Mouse (Mus musculus): ENCODE data around the gene Atp2b2. TPM values are rescaled to one million over a fixed set of nuclear protein-coding genes. Genes with fewer than 3 reads are reported as not detected.
A peak's percentile ranks its signal among the peaks of the same experiment; 100 is the strongest.

Atp2b2 gene
- polyA plus RNA-seq, 1 experiment from 2014 or later: 27.6 TPM

DNA sequence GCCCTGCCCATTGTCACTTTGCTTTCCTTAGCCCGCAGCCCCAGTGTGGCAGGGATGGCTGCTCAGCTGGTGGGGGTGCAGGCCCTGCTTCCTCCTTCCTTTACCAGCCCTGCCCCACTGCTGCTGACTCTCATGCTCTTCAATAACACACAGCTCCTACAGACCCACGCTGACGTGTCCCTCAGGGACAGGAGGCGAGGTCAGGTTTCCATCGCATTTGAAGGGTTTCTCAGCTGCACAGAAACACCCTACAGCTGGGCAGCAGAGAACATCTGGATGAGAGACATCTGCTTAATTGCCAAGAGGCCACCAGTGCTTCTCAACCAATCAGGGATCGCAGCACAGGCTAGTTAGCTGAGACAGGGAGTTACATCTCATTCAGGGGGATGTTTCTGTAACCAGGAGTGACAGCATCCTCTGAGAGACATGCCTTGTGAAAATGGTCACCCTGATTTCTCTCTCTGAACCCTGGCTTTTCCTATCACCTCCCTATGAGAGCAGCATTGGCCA, 254.9 kb downstream of the Atp2b2 start:
- Histone ChIP-seq H3K4me2 (ENCODE audit: low read length) (no peak overlapping the region), H3K9ac (ENCODE audit: low read depth, low read length) (no peak overlapping the region), H3K27ac (ENCODE audit: low read length) (no peak overlapping the region), H3K27me3 (ENCODE audit: control insufficient read depth, insufficient read depth, low read depth, low read length) (no peaks in the 10 kb centered on the region), H3K4me1 (ENCODE audit: control insufficient read depth, insufficient read depth, low read length) (no peaks in the 10 kb centered on the region), H3K36me3 (ENCODE audit: control insufficient read depth, insufficient read depth, low read length) (peaks cover 9% of the 10 kb centered on the region; the same call in 1 of the 2 replicates), H3K4me3 (ENCODE audit: low read depth, low read length) (no peak overlapping the region), H3K9me3 (replicated peaks; ENCODE audit: control insufficient read depth, low read length, poor library complexity, severe bottlenecking) (no peaks in the 10 kb centered on the region)
- ATAC-seq: no peak
- 54% methylated on average over 6 of the region's 6 CpGs for WGBS

GRCm38 (mm10) chr6:113785658-113786057, 256.8 kb downstream of the Atp2b2 start:
- no peak overlapping the region for H3K27ac ChIP-seq (ENCODE audit: low read length)

DNA sequence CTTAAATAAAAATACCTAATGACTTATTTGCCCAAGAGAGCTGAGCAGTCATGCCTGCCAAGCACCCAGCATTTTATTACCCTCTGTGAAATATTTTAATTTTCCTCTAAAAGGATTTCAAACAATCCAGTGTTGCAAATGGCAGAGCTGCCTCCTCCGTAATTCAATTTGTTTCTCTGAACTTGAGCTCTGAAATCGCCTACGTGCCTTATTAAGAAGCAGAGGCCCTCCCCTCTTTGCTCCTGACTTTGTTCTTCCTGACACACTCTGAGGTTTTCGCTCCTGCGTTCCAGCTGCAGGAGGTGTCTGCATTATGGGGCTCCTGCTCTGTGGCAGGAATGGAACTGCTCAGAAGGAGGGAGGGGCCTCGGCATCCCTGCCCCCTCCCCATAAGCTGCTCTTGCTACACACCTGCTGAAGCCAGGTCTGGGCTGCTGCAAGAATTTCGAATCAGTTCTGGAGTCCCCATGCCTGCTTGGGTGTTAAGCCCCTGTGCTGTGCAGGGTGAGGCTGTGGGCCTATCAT, 264.1 kb downstream of the Atp2b2 start:
- H3K4me2 ChIP-seq (ENCODE audit: low read length): no peak overlapping the region
- H3K36me3 ChIP-seq (ENCODE audit: control insufficient read depth, insufficient read depth, low read length): peaks cover 11% of the 10 kb centered on the region; the same call in 1 of the 2 replicates
- no peaks in the 10 kb centered on the region for H3K9me3 ChIP-seq (replicated peaks; ENCODE audit: control insufficient read depth, low read length, poor library complexity, severe bottlenecking)
- H3K27me3 ChIP-seq (ENCODE audit: control insufficient read depth, insufficient read depth, low read depth, low read length): no peaks in the 10 kb centered on the region
- H3K9ac ChIP-seq (ENCODE audit: low read depth, low read length): no peak overlapping the region
- no peak overlapping the region for H3K4me3 ChIP-seq (ENCODE audit: low read depth, low read length)
- 51% methylated on average over 7 of the region's 7 CpGs for WGBS
- H3K4me1 ChIP-seq (ENCODE audit: control insufficient read depth, insufficient read depth, low read length): no peaks in the 10 kb centered on the region
- ATAC-seq: no peak
- no peak overlapping the region for H3K27ac ChIP-seq (ENCODE audit: low read length)

More at GRCm38 (mm10) chr6:113785658-113786057, 256.8 kb downstream of the Atp2b2 start:
- Histone ChIP-seq H3K4me3 (ENCODE audit: low read depth, low read length) (no peak overlapping the region), H3K36me3 (ENCODE audit: control insufficient read depth, insufficient read depth, low read length) (peaks cover 9% of the 10 kb centered on the region; the same call in 1 of the 2 replicates), H3K27me3 (ENCODE audit: control insufficient read depth, insufficient read depth, low read depth, low read length) (no peaks in the 10 kb centered on the region), H3K4me2 (ENCODE audit: low read length) (no peak overlapping the region), H3K9me3 (replicated peaks; ENCODE audit: control insufficient read depth, low read length, poor library complexity, severe bottlenecking) (no peaks in the 10 kb centered on the region), H3K9ac (ENCODE audit: low read depth, low read length) (no peak overlapping the region), H3K4me1 (ENCODE audit: control insufficient read depth, insufficient read depth, low read length) (no peaks in the 10 kb centered on the region)
- 87% methylated on average over 7 of the region's 7 CpGs for WGBS
- no peak for ATAC-seq

- 74% methylated on average over 11 of the region's 11 CpGs for WGBS
- H3K4me1 ChIP-seq (ENCODE audit: control insufficient read depth, insufficient read depth, low read length): no peaks in the 10 kb centered on the region
- peaks cover 28% of the 10 kb centered on the region for H3K36me3 ChIP-seq (ENCODE audit: control insufficient read depth, insufficient read depth, low read length)
Observed at GRCm38 (mm10) chr6:113768804-113769203, 273.6 kb downstream of the Atp2b2 start.

DNA sequence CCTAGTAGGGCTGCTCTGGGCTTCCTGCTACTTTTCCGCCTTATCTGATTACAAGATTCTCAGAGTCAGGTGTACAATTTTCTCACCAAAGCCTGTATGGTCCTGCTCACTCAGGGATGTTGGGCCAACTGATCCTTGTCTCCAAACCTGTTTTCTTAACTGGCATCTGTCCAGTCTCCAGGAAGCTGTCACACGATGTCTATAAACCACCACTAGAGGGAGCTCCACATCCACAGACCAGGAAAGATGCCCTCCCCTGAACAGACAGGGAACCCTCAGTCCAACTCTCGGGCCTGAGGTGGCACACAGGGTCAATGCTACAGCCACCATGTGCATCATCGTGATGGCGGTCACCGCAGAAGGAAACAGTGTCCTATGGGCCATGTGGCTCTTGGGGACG, 280.8 kb downstream of the Atp2b2 start:
- 25% methylated on average over 7 of the region's 7 CpGs for WGBS
- peak; percentile 58 for ATAC-seq
- Histone ChIP-seq H3K4me3 (ENCODE audit: low read depth, low read length) (no peak overlapping the region), H3K4me2 (ENCODE audit: low read length) (no peak overlapping the region), H3K27ac (ENCODE audit: low read length) (no peak overlapping the region), H3K36me3 (ENCODE audit: control insufficient read depth, insufficient read depth, low read length) (peaks cover 38% of the 10 kb centered on the region), H3K27me3 (ENCODE audit: control insufficient read depth, insufficient read depth, low read depth, low read length) (no peaks in the 10 kb centered on the region), H3K9ac (ENCODE audit: low read depth, low read length) (no peak overlapping the region), H3K9me3 (replicated peaks; ENCODE audit: control insufficient read depth, low read length, poor library complexity, severe bottlenecking) (no peaks in the 10 kb centered on the region), H3K4me1 (ENCODE audit: control insufficient read depth, insufficient read depth, low read length) (no peaks in the 10 kb centered on the region)

More at GRCm38 (mm10) chr6:113768804-113769203, 273.6 kb downstream of the Atp2b2 start:
- Histone ChIP-seq H3K27me3 (ENCODE audit: control insufficient read depth, insufficient read depth, low read depth, low read length) (no peaks in the 10 kb centered on the region), H3K4me3 (ENCODE audit: low read depth, low read length) (no peak overlapping the region), H3K27ac (ENCODE audit: low read length) (no peak overlapping the region), H3K9ac (ENCODE audit: low read depth, low read length) (no peak overlapping the region), H3K4me2 (ENCODE audit: low read length) (no peak overlapping the region), H3K9me3 (replicated peaks; ENCODE audit: control insufficient read depth, low read length, poor library complexity, severe bottlenecking) (no peaks in the 10 kb centered on the region)
- ATAC-seq: no peak

- Histone ChIP-seq H3K36me3 (ENCODE audit: control insufficient read depth, insufficient read depth, low read length) (peaks cover 7% of the 10 kb centered on the region; the same call in 1 of the 2 replicates), H3K9me3 (replicated peaks; ENCODE audit: control insufficient read depth, low read length, poor library complexity, severe bottlenecking) (no peaks in the 10 kb centered on the region)
- ATAC-seq: no peak
Observed at GRCm38 (mm10) chr6:113749119-113749685, 293.2 kb downstream of the Atp2b2 start.

DNA sequence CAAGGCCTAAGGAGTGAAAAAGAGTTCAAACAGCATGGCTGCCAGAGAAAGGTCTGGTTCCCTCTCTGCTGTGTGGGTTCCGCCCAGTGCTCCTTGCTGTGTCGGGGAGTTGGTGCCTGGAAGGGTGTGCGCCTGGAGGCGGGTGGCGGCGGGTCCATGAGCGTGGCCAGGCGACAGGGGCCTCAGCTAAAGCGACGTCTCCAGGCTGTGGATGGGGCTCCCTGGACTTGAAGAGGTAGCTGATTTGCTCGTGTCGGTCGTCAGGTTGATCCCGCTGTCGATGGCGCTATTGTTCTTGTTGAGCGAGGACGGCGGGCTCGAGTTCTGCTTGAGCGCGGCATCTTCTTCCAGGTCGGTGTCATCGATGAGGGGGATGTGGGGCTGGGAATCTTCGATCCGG, 294.1 kb downstream of the Atp2b2 start:
- no peak for ATAC-seq
- 38% methylated on average over 26 of the region's 26 CpGs for WGBS
- no peak overlapping the region for H3K9ac ChIP-seq (ENCODE audit: low read depth, low read length)

More at GRCm38 (mm10) chr6:113749119-113749685, 293.2 kb downstream of the Atp2b2 start:
- H3K4me2 ChIP-seq (ENCODE audit: low read length): no peak overlapping the region
- peaks cover 7% of the 10 kb centered on the region; the same call in 1 of the 2 replicates for H3K27me3 ChIP-seq (ENCODE audit: control insufficient read depth, insufficient read depth, low read depth, low read length)
- no peak overlapping the region for H3K9ac ChIP-seq (ENCODE audit: low read depth, low read length)
- H3K27ac ChIP-seq (ENCODE audit: low read length): no peak overlapping the region
- no peaks in the 10 kb centered on the region for H3K4me1 ChIP-seq (ENCODE audit: control insufficient read depth, insufficient read depth, low read length)
- no peak overlapping the region for H3K4me3 ChIP-seq (ENCODE audit: low read depth, low read length)
- WGBS: 63% methylated on average over 17 of the region's 17 CpGs

GRCm38 (mm10) chr6:113747284-113747683, 295.1 kb downstream of the Atp2b2 start:
- WGBS: 87% methylated on average over 14 of the region's 14 CpGs
- no peak for ATAC-seq
- no peak overlapping the region for H3K4me3 ChIP-seq (ENCODE audit: low read depth, low read length)

More for the DNA sequence above, 294.1 kb downstream of the Atp2b2 start:
- Histone ChIP-seq H3K36me3 (ENCODE audit: control insufficient read depth, insufficient read depth, low read length) (peaks cover 7% of the 10 kb centered on the region; the same call in 1 of the 2 replicates), H3K4me3 (ENCODE audit: low read depth, low read length) (no peak overlapping the region), H3K27ac (ENCODE audit: low read length) (no peak overlapping the region), H3K4me1 (ENCODE audit: control insufficient read depth, insufficient read depth, low read length) (no peaks in the 10 kb centered on the region), H3K4me2 (ENCODE audit: low read length) (no peak overlapping the region), H3K27me3 (ENCODE audit: control insufficient read depth, insufficient read depth, low read depth, low read length) (peaks cover 7% of the 10 kb centered on the region; the same call in 1 of the 2 replicates), H3K9me3 (replicated peaks; ENCODE audit: control insufficient read depth, low read length, poor library complexity, severe bottlenecking) (no peaks in the 10 kb centered on the region)

DNA sequence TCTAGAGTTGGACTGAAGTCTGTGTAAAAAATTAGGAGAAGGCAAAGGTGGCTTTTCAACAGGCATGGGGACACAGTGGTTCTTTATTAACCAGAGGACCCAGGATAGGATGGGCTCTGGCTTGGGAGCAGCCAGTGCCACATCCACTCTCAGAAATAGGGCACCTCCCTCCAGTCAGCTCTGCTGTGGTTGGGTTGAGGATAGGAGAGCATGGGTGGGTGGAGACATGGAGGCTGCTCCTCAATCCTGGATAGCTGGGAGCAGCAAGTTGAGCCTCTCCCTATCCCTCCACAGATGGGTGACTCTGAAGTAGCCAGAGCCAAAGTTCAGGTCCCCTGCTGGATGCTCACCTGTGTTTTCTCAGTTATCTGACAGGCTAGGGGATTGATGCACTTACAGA, 297.3 kb downstream of the Atp2b2 start:
- no peak overlapping the region for H3K4me3 ChIP-seq (ENCODE audit: low read depth, low read length)
- H3K4me1 ChIP-seq (ENCODE audit: control insufficient read depth, insufficient read depth, low read length): peaks cover 2% of the 10 kb centered on the region; the same call in 1 of the 2 replicates
- peaks cover 7% of the 10 kb centered on the region; the same call in 1 of the 2 replicates for H3K27me3 ChIP-seq (ENCODE audit: control insufficient read depth, insufficient read depth, low read depth, low read length)
- H3K9me3 ChIP-seq (replicated peaks; ENCODE audit: control insufficient read depth, low read length, poor library complexity, severe bottlenecking): no peaks in the 10 kb centered on the region
- no peak overlapping the region for H3K9ac ChIP-seq (ENCODE audit: low read depth, low read length)
- H3K27ac ChIP-seq (ENCODE audit: low read length): no peak overlapping the region
- H3K36me3 ChIP-seq (ENCODE audit: control insufficient read depth, insufficient read depth, low read length): peaks cover 5% of the 10 kb centered on the region; the same call in 1 of the 2 replicates
- ATAC-seq: no peak
- no peak overlapping the region for H3K4me2 ChIP-seq (ENCODE audit: low read length)

More at GRCm38 (mm10) chr6:113747284-113747683, 295.1 kb downstream of the Atp2b2 start:
- Histone ChIP-seq H3K9me3 (replicated peaks; ENCODE audit: control insufficient read depth, low read length, poor library complexity, severe bottlenecking) (no peaks in the 10 kb centered on the region), H3K27me3 (ENCODE audit: control insufficient read depth, insufficient read depth, low read depth, low read length) (peaks cover 7% of the 10 kb centered on the region; the same call in 1 of the 2 replicates), H3K9ac (ENCODE audit: low read depth, low read length) (no peak overlapping the region), H3K27ac (ENCODE audit: low read length) (no peak overlapping the region), H3K36me3 (ENCODE audit: control insufficient read depth, insufficient read depth, low read length) (peaks cover 7% of the 10 kb centered on the region; the same call in 1 of the 2 replicates), H3K4me1 (ENCODE audit: control insufficient read depth, insufficient read depth, low read length) (no peaks in the 10 kb centered on the region), H3K4me2 (ENCODE audit: low read length) (no peak overlapping the region)

Measured in midbrain, embryonic 16.5 days (tissue).